Mouse (Mus musculus): ENCODE data around the gene Acsbg2. TPM values are rescaled to one million over a fixed set of nuclear protein-coding genes. Genes with fewer than 3 reads are reported as not detected.

The Acsbg2 gene
- total RNA-seq, 2 experiments from 2014 or later = not detected

Other genes with a start within 250 kb of the Acsbg2 start
- 59.8 and 63.2 TPM in 2 replicates for gene Lonp1, start 247.6 kb downstream of the Acsbg2 start, total RNA-seq (2014; fragmentation: Nextera tagmentation)
- gene Lonp1, start 247.6 kb downstream of the Acsbg2 start, total RNA-seq (2017) = 76.5 and 108 TPM in 2 replicates
- not detected in 2 replicates for gene Catsperd, start 246.3 kb downstream of the Acsbg2 start, total RNA-seq (2014; fragmentation: Nextera tagmentation)
- gene Catsperd, start 246.3 kb downstream of the Acsbg2 start, total RNA-seq (2017) = 0.38 TPM in 1 of 2 replicates, not detected in the other
- 81.7 and 94.5 TPM in 2 replicates for gene Ranbp3, start 201.2 kb downstream of the Acsbg2 start, total RNA-seq (2014; fragmentation: Nextera tagmentation)
- gene Ranbp3, start 201.2 kb downstream of the Acsbg2 start, total RNA-seq (2017) = 50.6 and 58.1 TPM in 2 replicates
- gene Ndufa11, start 156.7 kb downstream of the Acsbg2 start, total RNA-seq (2014; fragmentation: Nextera tagmentation) = 181 and 226 TPM in 2 replicates
- 75.6 and 167 TPM in 2 replicates for gene Ndufa11, start 156.7 kb downstream of the Acsbg2 start, total RNA-seq (2017)
- 4.5 and 5.5 TPM in 2 replicates for gene Vmac, start 156.4 kb downstream of the Acsbg2 start, total RNA-seq (2014; fragmentation: Nextera tagmentation)
- gene Vmac, start 156.4 kb downstream of the Acsbg2 start, total RNA-seq (2017) = 4.1 and 7.6 TPM in 2 replicates
- not detected in 2 replicates for gene Nrtn, start 116.9 kb downstream of the Acsbg2 start, total RNA-seq (2014; fragmentation: Nextera tagmentation)
- gene Nrtn, start 116.9 kb downstream of the Acsbg2 start, total RNA-seq (2017) = not detected in 2 replicates
- gene Dus3l, start 109.7 kb downstream of the Acsbg2 start, total RNA-seq (2014; fragmentation: Nextera tagmentation) = 21.6 and 28.6 TPM in 2 replicates
- gene Dus3l, start 109.7 kb downstream of the Acsbg2 start, total RNA-seq (2017) = 13.9 and 17.9 TPM in 2 replicates
- 5.4 and 6.6 TPM in 2 replicates for gene Prr22, start 104.2 kb downstream of the Acsbg2 start, total RNA-seq (2014; fragmentation: Nextera tagmentation)
- gene Prr22, start 104.2 kb downstream of the Acsbg2 start, total RNA-seq (2017) = 1.3 and 2.3 TPM in 2 replicates
- gene Rfx2, start 43.4 kb downstream of the Acsbg2 start, total RNA-seq (2014; fragmentation: Nextera tagmentation) = 23.0 and 29.3 TPM in 2 replicates
- gene Rfx2, start 43.4 kb downstream of the Acsbg2 start, total RNA-seq (2017) = 4.7 and 10.5 TPM in 2 replicates
- not detected in 2 replicates for gene 1700061G19Rik, start 1.0 kb upstream of the Acsbg2 start, total RNA-seq (2014; fragmentation: Nextera tagmentation)
- gene 1700061G19Rik, start 1.0 kb upstream of the Acsbg2 start, total RNA-seq (2017) = not detected in 2 replicates
- 24.1 and 33.2 TPM in 2 replicates for gene Mllt1, start 61.0 kb upstream of the Acsbg2 start, total RNA-seq (2014; fragmentation: Nextera tagmentation)
- 12.2 and 17.3 TPM in 2 replicates for gene Mllt1, start 61.0 kb upstream of the Acsbg2 start, total RNA-seq (2017)
- not detected in 2 replicates for gene Acer1, start 107.7 kb upstream of the Acsbg2 start, total RNA-seq (2014; fragmentation: Nextera tagmentation)
- gene Acer1, start 107.7 kb upstream of the Acsbg2 start, total RNA-seq (2017) = not detected in 2 replicates
- gene Clpp, start 115.9 kb upstream of the Acsbg2 start, total RNA-seq (2014; fragmentation: Nextera tagmentation) = 89.2 and 116 TPM in 2 replicates
- gene Clpp, start 115.9 kb upstream of the Acsbg2 start, total RNA-seq (2017) = 83.2 and 135 TPM in 2 replicates
- 25.2 and 26.4 TPM in 2 replicates for gene Alkbh7, start 122.9 kb upstream of the Acsbg2 start, total RNA-seq (2014; fragmentation: Nextera tagmentation)
- gene Alkbh7, start 122.9 kb upstream of the Acsbg2 start, total RNA-seq (2017) = 19.1 and 25.8 TPM in 2 replicates
- gene Pspn, start 125.6 kb upstream of the Acsbg2 start, total RNA-seq (2014; fragmentation: Nextera tagmentation) = not detected in 2 replicates
- gene Pspn, start 125.6 kb upstream of the Acsbg2 start, total RNA-seq (2017) = 4.6 TPM in 1 of 2 replicates, not detected in the other
- 112 and 139 TPM in 2 replicates for gene Gtf2f1, start 136.8 kb upstream of the Acsbg2 start, total RNA-seq (2014; fragmentation: Nextera tagmentation)
- gene Gtf2f1, start 136.8 kb upstream of the Acsbg2 start, total RNA-seq (2017) = 214 and 264 TPM in 2 replicates
- gene Gm17949, start 137.0 kb upstream of the Acsbg2 start, total RNA-seq (2014; fragmentation: Nextera tagmentation) = not detected in 2 replicates
- not detected in 2 replicates for gene Gm17949, start 137.0 kb upstream of the Acsbg2 start, total RNA-seq (2017)
- 211 and 252 TPM in 2 replicates for gene Khsrp, start 157.1 kb upstream of the Acsbg2 start, total RNA-seq (2014; fragmentation: Nextera tagmentation)
- gene Khsrp, start 157.1 kb upstream of the Acsbg2 start, total RNA-seq (2017) = 92.4 and 128 TPM in 2 replicates
- gene Slc25a41, start 167.2 kb upstream of the Acsbg2 start, total RNA-seq (2014; fragmentation: Nextera tagmentation) = not detected in 2 replicates
- 0.91 TPM in 1 of 2 replicates, not detected in the other for gene Slc25a41, start 167.2 kb upstream of the Acsbg2 start, total RNA-seq (2017)
- not detected in 2 replicates for gene Crb3, start 184.7 kb upstream of the Acsbg2 start, total RNA-seq (2014; fragmentation: Nextera tagmentation)
- gene Crb3, start 184.7 kb upstream of the Acsbg2 start, total RNA-seq (2017) = not detected in 2 replicates
- gene Slc25a23, start 185.4 kb upstream of the Acsbg2 start, total RNA-seq (2014; fragmentation: Nextera tagmentation) = 17.9 and 21.2 TPM in 2 replicates
- 3.0 and 6.2 TPM in 2 replicates for gene Slc25a23, start 185.4 kb upstream of the Acsbg2 start, total RNA-seq (2017)
- 20.4 and 33.4 TPM in 2 replicates for gene Dennd1c, start 204.1 kb upstream of the Acsbg2 start, total RNA-seq (2014; fragmentation: Nextera tagmentation)
- 0.65 and 1.8 TPM in 2 replicates for gene Dennd1c, start 204.1 kb upstream of the Acsbg2 start, total RNA-seq (2017)
- gene Tubb4a, start 213.3 kb upstream of the Acsbg2 start, total RNA-seq (2014; fragmentation: Nextera tagmentation) = not detected in 2 replicates
- 0.08 TPM in 1 of 2 replicates, not detected in the other for gene Tubb4a, start 213.3 kb upstream of the Acsbg2 start, total RNA-seq (2017)
- not detected in 2 replicates for gene Tnfsf9, start 230.9 kb upstream of the Acsbg2 start, total RNA-seq (2014; fragmentation: Nextera tagmentation)
- not detected in 2 replicates for gene Tnfsf9, start 230.9 kb upstream of the Acsbg2 start, total RNA-seq (2017)

Data from megakaryocyte-erythroid progenitor cell, adult 5-6 weeks (primary cell).